Mouse (Mus musculus): ENCODE measurements at regions not wholly inside any gene's neighbourhood (a gene's known extent, or its start where the extent isn't known, plus 50 kb on each side); places are given as distances from the start of the nearest gene placed in this dataset.
A peak's percentile ranks its signal among the peaks of the same experiment; 100 is the strongest.

- 64% methylated on average over 2 of the region's 2 CpGs for WGBS
- Histone ChIP-seq H3K4me2 (ENCODE audit: low read length) (no peak overlapping the region), H3K4me3 (replicated peaks; ENCODE audit: low read depth, low read length) (no peak overlapping the region), H3K27me3 (ENCODE audit: insufficient read depth, low read length) (no peaks in the 10 kb centered on the region), H3K9me3 (replicated peaks; ENCODE audit: low read length) (no peaks in the 10 kb centered on the region), H3K9ac (ENCODE audit: low read depth, low read length) (no peak overlapping the region), H3K36me3 (ENCODE audit: insufficient read depth, low read length) (no peaks in the 10 kb centered on the region), H3K27ac (no peak overlapping the region), H3K4me1 (replicated peaks; ENCODE audit: insufficient read depth, low read length) (no peaks in the 10 kb centered on the region)
- ATAC-seq (replicated peaks; ENCODE audit: low FRiP score, low read depth) (no peak), DNase-seq (ENCODE audit: low spot score) (no peak)
- no peak for TF ChIP-seq CTCF (IDR thresholded peaks at IDR 0.05; ENCODE audit: low read depth)
Measured at GRCm38 (mm10) chr11:56341040-56341439, 300.2 kb upstream of the Nmur2 start.

- Histone ChIP-seq H3K4me2 (ENCODE audit: low read length) (no peak overlapping the region), H3K36me3 (ENCODE audit: insufficient read depth, low read length) (no peaks in the 10 kb centered on the region), H3K27ac (no peak overlapping the region), H3K4me1 (replicated peaks; ENCODE audit: insufficient read depth, low read length) (no peaks in the 10 kb centered on the region), H3K4me3 (replicated peaks; ENCODE audit: low read depth, low read length) (no peak overlapping the region), H3K9me3 (replicated peaks; ENCODE audit: low read length) (no peaks in the 10 kb centered on the region), H3K9ac (ENCODE audit: low read depth, low read length) (no peak overlapping the region), H3K27me3 (ENCODE audit: insufficient read depth, low read length) (no peaks in the 10 kb centered on the region)
- DNase-seq (ENCODE audit: low spot score) (no peak), ATAC-seq (replicated peaks; ENCODE audit: low FRiP score, low read depth) (no peak)
- TF ChIP-seq CTCF (IDR thresholded peaks at IDR 0.05; ENCODE audit: low read depth): no peak
- WGBS: 59% methylated on average over 2 of the region's 2 CpGs
Measured at GRCm38 (mm10) chr11:56338511-56338910, 297.7 kb upstream of the Nmur2 start.

GRCm38 (mm10) chr11:56335937-56336336 lies 295.1 kb upstream of the Nmur2 start:
- TF ChIP-seq CTCF (IDR thresholded peaks at IDR 0.05; ENCODE audit: low read depth): no peak

GRCm38 (mm10) chr11:56320293-56320692 lies 279.5 kb upstream of the Nmur2 start:
- no peak for TF ChIP-seq CTCF (IDR thresholded peaks at IDR 0.05; ENCODE audit: low read depth)
- Histone ChIP-seq H3K4me3 (replicated peaks; ENCODE audit: low read depth, low read length) (no peak overlapping the region), H3K9ac (ENCODE audit: low read depth, low read length) (no peak overlapping the region), H3K27me3 (ENCODE audit: insufficient read depth, low read length) (no peaks in the 10 kb centered on the region), H3K36me3 (ENCODE audit: insufficient read depth, low read length) (no peaks in the 10 kb centered on the region), H3K27ac (no peak overlapping the region), H3K9me3 (replicated peaks; ENCODE audit: low read length) (no peaks in the 10 kb centered on the region), H3K4me1 (replicated peaks; ENCODE audit: insufficient read depth, low read length) (no peaks in the 10 kb centered on the region), H3K4me2 (ENCODE audit: low read length) (no peak overlapping the region)
- ATAC-seq (replicated peaks; ENCODE audit: low FRiP score, low read depth) (no peak), DNase-seq (ENCODE audit: low spot score) (no peak)
- 92% methylated on average over 3 of the region's 3 CpGs for WGBS

More at GRCm38 (mm10) chr11:56335937-56336336, 295.1 kb upstream of the Nmur2 start:
- Histone ChIP-seq H3K9me3 (replicated peaks; ENCODE audit: low read length) (no peaks in the 10 kb centered on the region), H3K4me2 (ENCODE audit: low read length) (no peak overlapping the region), H3K4me3 (replicated peaks; ENCODE audit: low read depth, low read length) (no peak overlapping the region), H3K4me1 (replicated peaks; ENCODE audit: insufficient read depth, low read length) (no peaks in the 10 kb centered on the region), H3K36me3 (ENCODE audit: insufficient read depth, low read length) (no peaks in the 10 kb centered on the region), H3K27me3 (ENCODE audit: insufficient read depth, low read length) (no peaks in the 10 kb centered on the region), H3K9ac (ENCODE audit: low read depth, low read length) (no peak overlapping the region), H3K27ac (no peak overlapping the region)
- ATAC-seq (replicated peaks; ENCODE audit: low FRiP score, low read depth) (no peak), DNase-seq (ENCODE audit: low spot score) (no peak)

GRCm38 (mm10) chr11:56315221-56315987 lies 274.6 kb upstream of the Nmur2 start:
- H3K27me3 ChIP-seq (ENCODE audit: insufficient read depth, low read length): no peaks in the 10 kb centered on the region
- no peaks in the 10 kb centered on the region for H3K9me3 ChIP-seq (replicated peaks; ENCODE audit: low read length)
- no peak for TF ChIP-seq CTCF (IDR thresholded peaks at IDR 0.05; ENCODE audit: low read depth)
- H3K36me3 ChIP-seq (ENCODE audit: insufficient read depth, low read length): no peaks in the 10 kb centered on the region
- H3K9ac ChIP-seq (ENCODE audit: low read depth, low read length): no peak overlapping the region
- no peak overlapping the region for H3K4me3 ChIP-seq (replicated peaks; ENCODE audit: low read depth, low read length)
- no peaks in the 10 kb centered on the region for H3K4me1 ChIP-seq (replicated peaks; ENCODE audit: insufficient read depth, low read length)
- no peak overlapping the region for H3K4me2 ChIP-seq (ENCODE audit: low read length)
- WGBS: 64% methylated on average over 5 of the region's 5 CpGs
- ATAC-seq (replicated peaks; ENCODE audit: low FRiP score, low read depth) (no peak), DNase-seq (ENCODE audit: low spot score) (peak; percentile 3)
- H3K27ac ChIP-seq: no peak overlapping the region

GRCm38 (mm10) chr11:56309549-56309948 lies 268.7 kb upstream of the Nmur2 start:
- no peaks in the 10 kb centered on the region for H3K27me3 ChIP-seq (ENCODE audit: insufficient read depth, low read length)
- 97% methylated on average over 1 of the region's 1 CpGs for WGBS
- no peaks in the 10 kb centered on the region for H3K36me3 ChIP-seq (ENCODE audit: insufficient read depth, low read length)
- no peak for TF ChIP-seq CTCF (IDR thresholded peaks at IDR 0.05; ENCODE audit: low read depth)
- ATAC-seq (replicated peaks; ENCODE audit: low FRiP score, low read depth) (no peak), DNase-seq (ENCODE audit: low spot score) (no peak)
- H3K4me3 ChIP-seq (replicated peaks; ENCODE audit: low read depth, low read length): no peak overlapping the region
- H3K4me2 ChIP-seq (ENCODE audit: low read length): no peak overlapping the region
- H3K27ac ChIP-seq: no peak overlapping the region
- no peaks in the 10 kb centered on the region for H3K4me1 ChIP-seq (replicated peaks; ENCODE audit: insufficient read depth, low read length)
- no peak overlapping the region for H3K9ac ChIP-seq (ENCODE audit: low read depth, low read length)
- no peaks in the 10 kb centered on the region for H3K9me3 ChIP-seq (replicated peaks; ENCODE audit: low read length)
